Mouse (Mus musculus): ENCODE measurements at regions not wholly inside any gene's neighbourhood (a gene's known extent, or its start where the extent isn't known, plus 50 kb on each side); places are given as distances from the start of the nearest gene placed in this dataset.

DNA sequence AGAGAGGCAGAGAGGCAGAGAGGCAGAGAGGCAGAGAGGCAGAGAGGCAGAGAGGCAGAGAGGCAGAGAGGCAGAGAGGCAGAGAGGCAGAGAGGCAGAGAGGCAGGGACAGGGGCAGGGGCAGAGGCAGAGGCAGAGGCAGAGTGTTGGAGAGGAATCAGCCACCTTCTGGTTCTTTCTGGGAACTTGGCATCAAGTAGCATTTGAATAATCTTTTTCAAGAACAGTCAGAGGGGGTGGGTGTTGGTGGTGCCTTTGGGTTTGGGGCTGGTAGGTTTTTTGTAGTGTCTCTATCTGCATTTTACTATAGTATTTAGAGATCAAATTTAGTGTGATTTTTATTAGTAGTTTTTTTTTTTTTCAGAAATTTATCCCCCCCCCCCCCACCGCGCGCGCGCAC, 249.3 kb upstream of the Cnr1 start:
- Histone ChIP-seq H3K9ac (ENCODE audit: insufficient read depth, low read depth, low read length, poor library complexity, severe bottlenecking) (no peak overlapping the region), H3K4me1 (ENCODE audit: control insufficient read depth in 2 of 2, insufficient read depth in 2 of 2, low read length in 2 of 2, poor library complexity in 1 of 2) (no peaks in the 10 kb centered on the region), H3K27ac (ENCODE audit: insufficient read depth, low read depth, low read length, poor library complexity, severe bottlenecking) (no peak overlapping the region), H3K36me3 (ENCODE audit: control insufficient read depth, insufficient read depth, low read length, poor library complexity, severe bottlenecking) (no peaks in the 10 kb centered on the region), H3K4me3 (ENCODE audit: insufficient read depth in 1 of 2, low read depth in 1 of 2, low read length in 2 of 2, poor library complexity in 1 of 2, severe bottlenecking in 1 of 2) (no peak overlapping the region), H3K9me3 (ENCODE audit: control insufficient read depth, insufficient read depth, low read depth, low read length) (no peaks in the 10 kb centered on the region)
- no peak for DNase-seq (ENCODE audit: low read depth, low spot score)
- in situ Hi-C loops (cut with MboI; ENCODE audit: low sequenced_read_pairs in 2 of 2, unreplicated experiment in 2 of 2): no loop called here
- TF ChIP-seq HCFC1 (IDR thresholded peaks at IDR 0.05; ENCODE audit: borderline replicate concordance, insufficient read depth, low read length) (no peak), ZC3H11A (IDR thresholded peaks at IDR 0.05; ENCODE audit: borderline replicate concordance, low read depth, low read length) (no peak), ZNF384 (IDR thresholded peaks at IDR 0.05; ENCODE audit: low read depth, low read length) (no peak), MAFK (IDR thresholded peaks at IDR 0.05; ENCODE audit: insufficient read depth, low read depth, low read length) (no peak), CHD2 (IDR thresholded peaks at IDR 0.05; ENCODE audit: low read depth, low read length) (no peak)

DNA sequence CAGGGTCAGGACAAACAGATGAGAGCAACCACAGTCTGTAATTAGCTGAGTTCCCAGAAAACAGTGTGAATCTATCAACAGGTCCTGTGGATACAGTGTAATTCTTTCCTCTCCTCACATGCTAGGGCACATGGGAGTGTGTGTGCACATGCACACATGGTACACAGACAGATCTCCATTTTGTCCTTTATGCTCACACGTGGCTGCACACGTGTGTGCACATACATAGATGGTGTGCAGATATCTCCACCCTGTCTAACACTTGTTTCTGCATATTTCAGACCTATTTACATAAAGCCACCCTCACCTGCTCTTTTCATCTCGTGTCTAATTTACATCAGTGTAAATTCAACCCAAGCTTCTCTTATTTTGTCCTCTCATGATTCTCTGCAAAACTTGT, 245.0 kb upstream of the Cnr1 start:
- no peak for DNase-seq (ENCODE audit: low read depth, low spot score)
- Histone ChIP-seq H3K4me3 (ENCODE audit: insufficient read depth in 1 of 2, low read depth in 1 of 2, low read length in 2 of 2, poor library complexity in 1 of 2, severe bottlenecking in 1 of 2) (no peak overlapping the region), H3K27ac (ENCODE audit: insufficient read depth, low read depth, low read length, poor library complexity, severe bottlenecking) (no peak overlapping the region), H3K9me3 (ENCODE audit: control insufficient read depth, insufficient read depth, low read depth, low read length) (no peaks in the 10 kb centered on the region), H3K9ac (ENCODE audit: insufficient read depth, low read depth, low read length, poor library complexity, severe bottlenecking) (no peak overlapping the region), H3K36me3 (ENCODE audit: control insufficient read depth, insufficient read depth, low read length, poor library complexity, severe bottlenecking) (no peaks in the 10 kb centered on the region), H3K4me1 (ENCODE audit: control insufficient read depth in 2 of 2, insufficient read depth in 2 of 2, low read length in 2 of 2, poor library complexity in 1 of 2) (no peaks in the 10 kb centered on the region)
- in situ Hi-C loops (cut with MboI; ENCODE audit: low sequenced_read_pairs in 2 of 2, unreplicated experiment in 2 of 2): no loop called here
- no peak for TF ChIP-seq ZNF384 (IDR thresholded peaks at IDR 0.05; ENCODE audit: low read depth, low read length)
- TF ChIP-seq ZC3H11A (IDR thresholded peaks at IDR 0.05; ENCODE audit: borderline replicate concordance, low read depth, low read length): no peak
- TF ChIP-seq CHD2 (IDR thresholded peaks at IDR 0.05; ENCODE audit: low read depth, low read length): no peak
- TF ChIP-seq MAFK (IDR thresholded peaks at IDR 0.05; ENCODE audit: insufficient read depth, low read depth, low read length): no peak
- no peak for TF ChIP-seq HCFC1 (IDR thresholded peaks at IDR 0.05; ENCODE audit: borderline replicate concordance, insufficient read depth, low read length)

DNA sequence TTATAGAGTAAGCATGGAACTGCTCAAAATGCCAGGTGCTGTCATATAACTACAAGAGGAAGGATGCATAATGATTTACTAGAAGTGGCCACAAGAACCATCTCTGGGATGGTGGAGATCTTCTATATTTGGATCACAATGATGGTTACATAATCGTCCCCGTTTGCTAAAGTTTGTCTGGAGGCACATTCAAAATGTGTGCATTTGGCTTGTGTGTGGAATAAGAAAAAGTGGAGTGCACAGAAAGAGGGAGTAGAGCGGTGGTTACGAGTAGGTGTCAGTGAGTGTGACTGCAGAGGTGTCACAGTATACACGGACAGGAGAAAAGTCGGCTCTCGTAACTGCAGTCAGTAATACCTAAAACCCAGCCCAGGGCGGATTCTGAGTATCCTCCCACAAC, 238.3 kb upstream of the Cnr1 start:
- in situ Hi-C loops (cut with MboI; ENCODE audit: low sequenced_read_pairs in 2 of 2, unreplicated experiment in 2 of 2): no loop called here
- Histone ChIP-seq H3K9me3 (ENCODE audit: control insufficient read depth, insufficient read depth, low read depth, low read length) (no peaks in the 10 kb centered on the region), H3K9ac (ENCODE audit: insufficient read depth, low read depth, low read length, poor library complexity, severe bottlenecking) (no peak overlapping the region), H3K4me3 (ENCODE audit: insufficient read depth in 1 of 2, low read depth in 1 of 2, low read length in 2 of 2, poor library complexity in 1 of 2, severe bottlenecking in 1 of 2) (no peak overlapping the region), H3K4me1 (ENCODE audit: control insufficient read depth in 2 of 2, insufficient read depth in 2 of 2, low read length in 2 of 2, poor library complexity in 1 of 2) (no peaks in the 10 kb centered on the region), H3K36me3 (ENCODE audit: control insufficient read depth, insufficient read depth, low read length, poor library complexity, severe bottlenecking) (no peaks in the 10 kb centered on the region), H3K27ac (ENCODE audit: insufficient read depth, low read depth, low read length, poor library complexity, severe bottlenecking) (no peak overlapping the region)
- TF ChIP-seq HCFC1 (IDR thresholded peaks at IDR 0.05; ENCODE audit: borderline replicate concordance, insufficient read depth, low read length): no peak
- no peak for TF ChIP-seq CHD2 (IDR thresholded peaks at IDR 0.05; ENCODE audit: low read depth, low read length)
- TF ChIP-seq ZNF384 (IDR thresholded peaks at IDR 0.05; ENCODE audit: low read depth, low read length): no peak
- no peak for TF ChIP-seq MAFK (IDR thresholded peaks at IDR 0.05; ENCODE audit: insufficient read depth, low read depth, low read length)
- TF ChIP-seq ZC3H11A (IDR thresholded peaks at IDR 0.05; ENCODE audit: borderline replicate concordance, low read depth, low read length): no peak
- no peak for DNase-seq (ENCODE audit: low read depth, low spot score)

DNA sequence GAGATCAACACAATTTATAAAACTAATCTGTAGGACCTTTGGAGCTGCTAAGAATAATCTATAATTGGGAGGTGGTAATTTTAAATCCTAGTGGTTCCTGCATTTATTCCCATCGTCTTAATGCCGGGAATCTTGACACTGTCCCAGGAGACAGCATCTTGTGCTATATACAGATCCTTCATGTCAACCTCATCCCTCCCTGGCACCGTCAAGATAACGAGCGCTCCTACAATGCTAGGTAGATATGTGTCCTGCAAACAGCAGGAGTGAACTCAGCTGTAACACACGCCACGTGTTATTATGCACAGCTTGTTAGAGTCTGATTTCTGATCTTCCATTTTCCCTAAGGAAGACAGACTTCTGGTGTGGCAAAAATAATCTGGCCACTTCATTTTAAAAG, 237.0 kb upstream of the Cnr1 start:
- Histone ChIP-seq H3K4me1 (ENCODE audit: control insufficient read depth in 2 of 2, insufficient read depth in 2 of 2, low read length in 2 of 2, poor library complexity in 1 of 2) (no peaks in the 10 kb centered on the region), H3K9me3 (ENCODE audit: control insufficient read depth, insufficient read depth, low read depth, low read length) (no peaks in the 10 kb centered on the region), H3K36me3 (ENCODE audit: control insufficient read depth, insufficient read depth, low read length, poor library complexity, severe bottlenecking) (no peaks in the 10 kb centered on the region), H3K9ac (ENCODE audit: insufficient read depth, low read depth, low read length, poor library complexity, severe bottlenecking) (no peak overlapping the region), H3K4me3 (ENCODE audit: insufficient read depth in 1 of 2, low read depth in 1 of 2, low read length in 2 of 2, poor library complexity in 1 of 2, severe bottlenecking in 1 of 2) (no peak overlapping the region), H3K27ac (ENCODE audit: insufficient read depth, low read depth, low read length, poor library complexity, severe bottlenecking) (no peak overlapping the region)
- TF ChIP-seq HCFC1 (IDR thresholded peaks at IDR 0.05; ENCODE audit: borderline replicate concordance, insufficient read depth, low read length): no peak
- no peak for TF ChIP-seq ZNF384 (IDR thresholded peaks at IDR 0.05; ENCODE audit: low read depth, low read length)
- TF ChIP-seq ZC3H11A (IDR thresholded peaks at IDR 0.05; ENCODE audit: borderline replicate concordance, low read depth, low read length): no peak
- no peak for TF ChIP-seq MAFK (IDR thresholded peaks at IDR 0.05; ENCODE audit: insufficient read depth, low read depth, low read length)
- no peak for TF ChIP-seq CHD2 (IDR thresholded peaks at IDR 0.05; ENCODE audit: low read depth, low read length)
- no peak for DNase-seq (ENCODE audit: low read depth, low spot score)
- in situ Hi-C loops (cut with MboI; ENCODE audit: low sequenced_read_pairs in 2 of 2, unreplicated experiment in 2 of 2): no loop called here

DNA sequence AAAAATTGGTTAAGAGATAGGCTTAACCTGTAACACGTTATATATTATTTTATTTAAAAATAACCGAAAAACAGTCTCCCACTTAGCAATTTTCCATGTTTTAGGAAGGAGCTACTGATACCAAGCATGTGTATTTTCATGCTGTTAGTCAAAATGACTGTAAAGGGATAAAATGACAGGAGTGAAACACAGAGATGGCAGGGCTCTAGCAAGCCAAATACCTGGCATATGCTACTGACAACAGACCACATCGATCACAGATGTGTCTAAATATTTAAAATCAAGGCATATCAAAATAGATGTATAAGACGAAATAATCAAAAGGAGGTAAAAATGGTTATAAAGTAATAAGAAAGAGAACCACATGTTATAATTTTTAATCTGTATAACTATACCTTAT, 231.0 kb upstream of the Cnr1 start:
- H3K9ac ChIP-seq (ENCODE audit: insufficient read depth, low read depth, low read length, poor library complexity, severe bottlenecking): no peak overlapping the region
- no peaks in the 10 kb centered on the region for H3K9me3 ChIP-seq (ENCODE audit: control insufficient read depth, insufficient read depth, low read depth, low read length)
- H3K4me1 ChIP-seq (ENCODE audit: control insufficient read depth in 2 of 2, insufficient read depth in 2 of 2, low read length in 2 of 2, poor library complexity in 1 of 2): no peaks in the 10 kb centered on the region
- H3K4me3 ChIP-seq (ENCODE audit: insufficient read depth in 1 of 2, low read depth in 1 of 2, low read length in 2 of 2, poor library complexity in 1 of 2, severe bottlenecking in 1 of 2): no peak overlapping the region
- DNase-seq (ENCODE audit: low read depth, low spot score): no peak
- TF ChIP-seq CHD2 (IDR thresholded peaks at IDR 0.05; ENCODE audit: low read depth, low read length) (no peak), HCFC1 (IDR thresholded peaks at IDR 0.05; ENCODE audit: borderline replicate concordance, insufficient read depth, low read length) (no peak), MAFK (IDR thresholded peaks at IDR 0.05; ENCODE audit: insufficient read depth, low read depth, low read length) (no peak), ZC3H11A (IDR thresholded peaks at IDR 0.05; ENCODE audit: borderline replicate concordance, low read depth, low read length) (no peak), ZNF384 (IDR thresholded peaks at IDR 0.05; ENCODE audit: low read depth, low read length) (no peak)
- in situ Hi-C loops (cut with MboI; ENCODE audit: low sequenced_read_pairs in 2 of 2, unreplicated experiment in 2 of 2): no loop called here
- H3K36me3 ChIP-seq (ENCODE audit: control insufficient read depth, insufficient read depth, low read length, poor library complexity, severe bottlenecking): no peaks in the 10 kb centered on the region
- no peak overlapping the region for H3K27ac ChIP-seq (ENCODE audit: insufficient read depth, low read depth, low read length, poor library complexity, severe bottlenecking)

Measured in ES-E14 (cell line).